Mouse (Mus musculus) brown adipose tissue, adult 24 weeks (tissue): ENCODE measurements around the gene Fam92b. TPM values are rescaled to one million over a fixed set of nuclear protein-coding genes. Genes with fewer than 3 reads are reported as not detected.

Experiments used
- H3K27ac ChIP-seq: fragments of 200-500 bp; replicated peaks from 2 replicates; pipeline ENCODE4 v1.5.1; 2012; ENCODE audit warnings: low read depth, mild to moderate bottlenecking, low read length
- H3K4me1 ChIP-seq: fragments of 200-500 bp; 2 replicates; pipeline ENCODE4 v1.6.1; 2012; ENCODE audit warnings: low read length, mixed read lengths; ENCODE audit not compliant: control insufficient read depth, insufficient read depth, insufficient read length
- H3K4me3 ChIP-seq: fragments of 200-500 bp; 2 replicates; pipeline ENCODE4 v1.5.1; 2012; ENCODE audit warnings: low read depth, mild to moderate bottlenecking, low read length, moderate library complexity; ENCODE audit not compliant: insufficient read depth
- polyA plus RNA-seq: library from polyadenylated mRNA; stranded (reverse); fragments of >200 nt; gene quantifications from 2 replicates; pipeline ENCODE4 v1.2.4, GENCODE M21; 2012; ENCODE audit not compliant: missing spikeins, insufficient read depth, insufficient read length

Gene Fam92b
- polyA plus RNA-seq, 1 experiment: not detected

GRCm38 (mm10) chr8:120119931-120120330, 57.3 kb downstream of the Fam92b start:
- no peak overlapping the region for H3K27ac ChIP-seq
- peaks cover 15% of the 10 kb centered on the region for H3K4me1 ChIP-seq
- no peak overlapping the region for H3K4me3 ChIP-seq

- Histone ChIP-seq H3K27ac (no peak overlapping the region), H3K4me3 (no peak overlapping the region), H3K4me1 (peaks cover 15% of the 10 kb centered on the region)
Observed at GRCm38 (mm10) chr8:120119429-120119828, 57.8 kb downstream of the Fam92b start.

GRCm38 (mm10) chr8:120118847-120119246, 58.4 kb downstream of the Fam92b start:
- Histone ChIP-seq H3K27ac (no peak overlapping the region), H3K4me1 (peaks cover 15% of the 10 kb centered on the region), H3K4me3 (no peak overlapping the region)

- Histone ChIP-seq H3K27ac (no peak overlapping the region), H3K4me1 (peaks cover 15% of the 10 kb centered on the region)
Observed at GRCm38 (mm10) chr8:120118162-120118561, 59.1 kb downstream of the Fam92b start.

GRCm38 (mm10) chr8:120116600-120116999, 60.7 kb downstream of the Fam92b start:
- no peak overlapping the region for H3K4me3 ChIP-seq
- peaks cover 19% of the 10 kb centered on the region for H3K4me1 ChIP-seq
- no peak overlapping the region for H3K27ac ChIP-seq

More at GRCm38 (mm10) chr8:120118162-120118561, 59.1 kb downstream of the Fam92b start:
- no peak overlapping the region for H3K4me3 ChIP-seq

Other genes with a start within 250 kb of the Fam92b start
- 6.9 and 8.3 TPM in 2 replicates for gene Crispld2, start 185.0 kb downstream of the Fam92b start, polyA plus RNA-seq
- 21.9 TPM in 2 replicates for gene Zdhhc7, start 76.0 kb downstream of the Fam92b start, polyA plus RNA-seq
- gene 6430548M08Rik, start 63.3 kb downstream of the Fam92b start, polyA plus RNA-seq: 4.2 and 4.5 TPM in 2 replicates
- gene Gse1, start 51.0 kb upstream of the Fam92b start, polyA plus RNA-seq: 8.0 and 9.9 TPM in 2 replicates